Mouse (Mus musculus): Measurements from ENCODE around the gene Galnt2. TPM values are rescaled to one million over a fixed set of nuclear protein-coding genes. Genes with fewer than 3 reads are reported as not detected.

The Galnt2 gene
- polyA plus RNA-seq, 1 experiment, result 55.5 TPM

DNA sequence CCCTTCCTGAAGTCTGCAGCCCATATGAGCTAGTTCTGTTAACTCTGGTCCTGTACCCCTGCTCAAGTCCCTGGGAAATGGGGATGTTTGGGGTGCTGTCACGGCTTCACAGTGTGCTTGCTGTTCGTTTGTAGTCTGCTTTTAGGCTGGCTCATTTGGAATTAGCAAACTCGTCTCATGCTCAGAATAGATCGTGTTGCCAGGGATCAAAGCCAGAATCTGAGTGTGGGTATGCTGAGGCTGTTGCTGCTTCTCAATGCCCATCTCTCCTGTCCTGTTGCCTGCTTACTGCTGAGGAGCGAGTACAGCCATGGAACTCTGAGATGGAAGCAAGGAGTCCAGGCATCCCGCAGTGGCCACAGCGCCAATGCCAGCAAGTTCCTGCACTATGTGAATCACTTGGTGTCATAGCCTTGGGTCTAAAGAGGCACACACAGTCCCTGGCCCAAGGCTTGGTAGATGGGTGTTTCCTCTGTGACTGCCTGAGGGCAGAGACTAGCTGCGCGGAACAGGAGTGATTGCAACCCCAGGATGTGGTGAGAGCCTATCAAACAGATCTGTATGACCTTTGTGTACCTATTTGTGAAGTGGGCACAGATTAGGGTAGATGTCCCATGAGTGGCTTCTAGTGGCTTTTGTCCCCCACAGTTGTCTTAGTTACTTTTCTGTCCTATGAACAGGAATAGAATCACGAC lies 44.3 kb downstream of the Galnt2 start:
- TF ChIP-seq MAX (IDR thresholded peaks at IDR 0.05) (no peak), CEBPB (IDR thresholded peaks at IDR 0.05; ENCODE audit: low read depth) (no peak), CTCF (IDR thresholded peaks at IDR 0.05; ENCODE audit: control insufficient read depth, insufficient read depth, insufficient read length) (no peak), FOSL1 (IDR thresholded peaks at IDR 0.05; ENCODE audit: insufficient read depth, low read length, poor library complexity, severe bottlenecking) (no peak), MYOD1 (IDR thresholded peaks at IDR 0.05; ENCODE audit: control insufficient read depth, insufficient read length, low read depth) (no peak), USF1 (IDR thresholded peaks at IDR 0.05; ENCODE audit: low read depth) (no peak), MYOG (IDR thresholded peaks at IDR 0.05; ENCODE audit: control insufficient read depth, extremely low read depth, insufficient read length) (no peak)

DNA sequence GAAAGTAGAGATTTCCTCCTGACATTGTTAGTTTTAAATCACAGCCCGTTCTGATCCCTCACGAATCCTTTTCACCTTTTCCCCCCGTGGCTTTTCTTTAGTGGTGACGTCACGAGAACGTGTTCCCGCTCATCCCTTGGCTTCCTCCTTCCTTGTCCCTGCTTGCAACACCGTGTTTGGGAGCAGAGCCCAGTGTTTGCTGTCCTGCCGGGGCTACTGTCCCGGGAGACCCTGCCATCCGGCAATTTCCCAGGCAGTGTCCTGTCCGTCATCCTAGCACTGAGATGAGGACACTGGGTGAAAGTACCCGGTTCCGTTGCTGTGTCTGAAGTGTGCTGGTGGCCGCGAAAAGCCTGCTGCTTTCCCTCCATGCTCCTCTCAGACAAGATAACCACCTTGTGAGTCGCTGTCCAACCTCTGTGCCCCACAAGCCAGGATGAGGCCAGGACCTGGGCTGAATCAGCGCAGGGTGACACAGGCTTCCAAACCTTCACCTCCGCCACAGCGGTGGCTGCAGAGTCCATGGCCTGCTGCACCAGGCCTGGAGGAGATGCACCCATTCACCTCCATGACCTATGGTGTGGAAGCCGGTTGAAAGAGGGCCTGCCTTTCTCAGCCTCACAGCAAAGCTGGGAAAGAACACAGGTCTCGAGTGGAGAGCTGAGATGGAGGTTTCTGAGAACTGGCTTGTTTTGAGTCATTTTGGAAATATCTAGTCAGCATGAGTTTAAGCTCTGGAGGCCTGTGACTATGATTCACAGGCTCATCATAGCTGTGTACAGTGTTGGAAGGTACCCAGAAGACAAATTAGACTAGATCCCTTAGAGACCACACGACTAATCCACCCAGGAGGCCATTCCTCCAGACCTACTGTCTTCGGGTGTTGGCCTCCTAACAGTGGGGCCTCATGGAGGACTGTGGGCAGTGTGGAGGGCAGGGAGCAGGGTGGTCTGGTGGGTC lies 47.0 kb downstream of the Galnt2 start:
- Histone ChIP-seq H3ac (ENCODE audit: control insufficient read depth, insufficient read length, low read depth) (peak overlapping the region; percentile 47), H3K79me2 (ENCODE audit: control insufficient read depth, insufficient read depth) (peaks cover 86% of the 10 kb centered on the region), H3K79me3 (ENCODE audit: low read depth) (peaks cover 43% of the 10 kb centered on the region), H3K4me3 (ENCODE audit: insufficient read depth, poor library complexity, severe bottlenecking) (no peak overlapping the region), H3K27me3 (ENCODE audit: control insufficient read depth, insufficient read depth, insufficient read length) (no peaks in the 10 kb centered on the region), H3K36me3 (ENCODE audit: control insufficient read depth, insufficient read depth) (no peaks in the 10 kb centered on the region)
- TF ChIP-seq FOSL1 (IDR thresholded peaks at IDR 0.05; ENCODE audit: insufficient read depth, low read length, poor library complexity, severe bottlenecking), result peak; percentile 39
- no peak for TF ChIP-seq MYOG (IDR thresholded peaks at IDR 0.05; ENCODE audit: control insufficient read depth, extremely low read depth, insufficient read length)
- TF ChIP-seq CEBPB (IDR thresholded peaks at IDR 0.05; ENCODE audit: low read depth), result no peak

More for the DNA sequence above, 44.3 kb downstream of the Galnt2 start:
- no peaks in the 10 kb centered on the region for H3K36me3 ChIP-seq (ENCODE audit: control insufficient read depth, insufficient read depth)
- H3K27me3 ChIP-seq (ENCODE audit: control insufficient read depth, insufficient read depth, insufficient read length), result no peaks in the 10 kb centered on the region
- H3K79me2 ChIP-seq (ENCODE audit: control insufficient read depth, insufficient read depth), result peaks cover 84% of the 10 kb centered on the region
- no peak overlapping the region for H3ac ChIP-seq (ENCODE audit: control insufficient read depth, insufficient read length, low read depth)
- H3K79me3 ChIP-seq (ENCODE audit: low read depth), result peaks cover 48% of the 10 kb centered on the region
- H3K4me3 ChIP-seq (ENCODE audit: insufficient read depth, poor library complexity, severe bottlenecking), result no peak overlapping the region

DNA sequence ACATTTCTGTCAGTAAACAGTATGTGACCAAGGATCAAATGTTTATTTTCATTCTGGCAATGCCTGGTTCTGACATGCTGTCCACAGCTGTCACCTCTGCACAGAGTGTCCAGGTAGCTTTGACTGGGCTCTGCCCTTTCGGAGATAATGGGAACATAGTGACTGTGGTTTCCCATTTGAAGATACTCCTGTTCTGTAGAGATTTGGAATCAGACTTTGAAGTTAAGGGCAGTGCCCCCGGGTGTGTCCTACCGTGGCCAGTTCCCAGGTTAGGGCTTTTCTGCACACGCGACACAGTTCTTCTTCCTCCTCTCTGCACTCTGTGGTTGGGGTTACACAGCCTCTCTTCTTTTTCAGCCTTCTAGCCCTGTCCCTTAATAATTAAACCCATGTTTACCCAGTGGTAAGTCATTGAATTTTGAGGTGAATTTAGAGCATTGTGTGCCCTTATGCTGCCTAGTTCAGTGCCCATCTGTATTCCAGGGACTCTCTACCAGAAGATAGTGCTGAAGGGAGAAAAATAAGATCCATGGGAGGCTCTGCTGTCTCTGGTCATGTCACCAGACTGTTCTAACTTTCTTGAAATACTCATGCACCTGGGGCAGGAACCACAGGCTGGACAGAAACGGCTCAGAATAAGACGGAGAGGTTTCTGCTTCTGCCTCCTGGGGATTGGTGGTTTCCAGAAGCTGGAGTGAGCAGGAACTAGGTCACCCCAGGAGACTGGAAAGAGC lies 47.9 kb downstream of the Galnt2 start:
- no peaks in the 10 kb centered on the region for H3K27me3 ChIP-seq (ENCODE audit: control insufficient read depth, insufficient read depth, insufficient read length)
- H3K4me3 ChIP-seq (ENCODE audit: insufficient read depth, poor library complexity, severe bottlenecking), result no peak overlapping the region
- peaks cover 38% of the 10 kb centered on the region for H3K79me3 ChIP-seq (ENCODE audit: low read depth)
- no peak for TF ChIP-seq MYOG (IDR thresholded peaks at IDR 0.05; ENCODE audit: control insufficient read depth, extremely low read depth, insufficient read length)
- TF ChIP-seq CTCF (IDR thresholded peaks at IDR 0.05; ENCODE audit: control insufficient read depth, insufficient read depth, insufficient read length), result no peak
- TF ChIP-seq MAX (IDR thresholded peaks at IDR 0.05), result no peak
- no peak for TF ChIP-seq USF1 (IDR thresholded peaks at IDR 0.05; ENCODE audit: low read depth)
- TF ChIP-seq FOSL1 (IDR thresholded peaks at IDR 0.05; ENCODE audit: insufficient read depth, low read length, poor library complexity, severe bottlenecking), result no peak
- no peak for TF ChIP-seq MYOD1 (IDR thresholded peaks at IDR 0.05; ENCODE audit: control insufficient read depth, insufficient read length, low read depth)
- no peak for TF ChIP-seq CEBPB (IDR thresholded peaks at IDR 0.05; ENCODE audit: low read depth)
- H3K79me2 ChIP-seq (ENCODE audit: control insufficient read depth, insufficient read depth), result peaks cover 83% of the 10 kb centered on the region
- no peaks in the 10 kb centered on the region for H3K36me3 ChIP-seq (ENCODE audit: control insufficient read depth, insufficient read depth)
- no peak overlapping the region for H3ac ChIP-seq (ENCODE audit: control insufficient read depth, insufficient read length, low read depth)

DNA sequence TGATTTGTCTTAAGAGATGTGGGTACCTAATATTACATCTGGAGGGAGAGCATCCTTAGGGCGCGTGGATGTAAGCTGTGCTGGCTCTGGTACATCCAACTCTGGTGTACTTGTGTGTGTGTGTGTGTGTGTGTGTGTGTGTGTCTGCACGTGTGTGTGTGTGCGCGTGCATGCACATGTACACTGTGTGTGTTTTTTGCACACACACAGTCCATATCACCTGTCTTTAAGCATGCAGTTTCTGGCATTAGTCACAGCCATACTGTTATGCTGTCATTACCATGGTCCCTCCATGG lies 48.4 kb downstream of the Galnt2 start:
- Histone ChIP-seq H3K79me3 (ENCODE audit: low read depth) (peaks cover 33% of the 10 kb centered on the region), H3K79me2 (ENCODE audit: control insufficient read depth, insufficient read depth) (peaks cover 79% of the 10 kb centered on the region), H3ac (ENCODE audit: control insufficient read depth, insufficient read length, low read depth) (no peak overlapping the region), H3K36me3 (ENCODE audit: control insufficient read depth, insufficient read depth) (no peaks in the 10 kb centered on the region), H3K4me3 (ENCODE audit: insufficient read depth, poor library complexity, severe bottlenecking) (no peak overlapping the region), H3K27me3 (ENCODE audit: control insufficient read depth, insufficient read depth, insufficient read length) (no peaks in the 10 kb centered on the region)
- TF ChIP-seq MAX (IDR thresholded peaks at IDR 0.05) (no peak), MYOD1 (IDR thresholded peaks at IDR 0.05; ENCODE audit: control insufficient read depth, insufficient read length, low read depth) (no peak), CEBPB (IDR thresholded peaks at IDR 0.05; ENCODE audit: low read depth) (no peak), USF1 (IDR thresholded peaks at IDR 0.05; ENCODE audit: low read depth) (no peak), FOSL1 (IDR thresholded peaks at IDR 0.05; ENCODE audit: insufficient read depth, low read length, poor library complexity, severe bottlenecking) (no peak), MYOG (IDR thresholded peaks at IDR 0.05; ENCODE audit: control insufficient read depth, extremely low read depth, insufficient read length) (no peak), CTCF (IDR thresholded peaks at IDR 0.05; ENCODE audit: control insufficient read depth, insufficient read depth, insufficient read length) (no peak)

DNA sequence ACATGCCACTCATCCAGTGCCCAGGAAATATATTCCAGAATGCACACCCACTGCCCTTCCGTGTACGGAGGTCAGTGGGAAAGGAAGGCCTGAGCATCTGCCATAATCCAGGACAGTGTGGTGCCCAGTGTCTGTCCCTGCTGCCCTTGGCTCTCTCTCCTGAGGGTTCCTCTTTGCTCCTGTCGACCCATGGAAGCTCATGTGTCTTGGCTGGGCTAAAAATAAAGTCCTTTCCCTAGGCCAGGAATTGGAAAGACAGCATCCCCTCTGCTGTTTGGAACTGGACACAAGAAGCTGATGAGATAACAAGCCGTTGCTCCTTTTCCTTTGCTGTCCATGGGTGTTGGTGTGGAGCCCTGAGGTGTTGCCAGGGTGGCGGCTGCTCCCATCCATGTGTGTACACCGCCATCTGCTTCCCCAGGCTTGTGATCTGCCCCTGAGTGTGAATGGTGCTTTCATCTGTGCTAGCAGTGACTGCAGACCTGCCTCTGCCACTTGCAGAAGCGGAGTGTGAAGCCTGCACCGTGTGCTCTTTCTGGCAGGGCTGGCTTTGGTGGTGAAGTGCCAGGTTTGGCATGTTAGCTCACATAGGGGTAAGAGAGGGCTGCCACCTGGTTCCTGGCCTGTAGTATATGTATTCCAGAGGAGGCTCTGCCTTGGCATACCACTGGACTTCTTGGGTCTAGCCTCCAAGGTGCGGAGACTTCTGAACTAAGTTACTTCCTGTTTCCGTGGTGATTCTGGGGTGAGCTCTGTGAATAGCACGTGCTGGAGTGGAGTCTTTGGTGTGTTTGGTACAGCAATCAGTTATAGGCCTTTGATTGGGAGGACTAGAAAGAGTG lies 50.7 kb downstream of the Galnt2 start:
- no peaks in the 10 kb centered on the region for H3K27me3 ChIP-seq (ENCODE audit: control insufficient read depth, insufficient read depth, insufficient read length)
- H3K79me3 ChIP-seq (ENCODE audit: low read depth), result peaks cover 14% of the 10 kb centered on the region
- H3K36me3 ChIP-seq (ENCODE audit: control insufficient read depth, insufficient read depth), result no peaks in the 10 kb centered on the region
- H3K4me3 ChIP-seq (ENCODE audit: insufficient read depth, poor library complexity, severe bottlenecking), result no peak overlapping the region
- no peak overlapping the region for H3ac ChIP-seq (ENCODE audit: control insufficient read depth, insufficient read length, low read depth)
- TF ChIP-seq CTCF (IDR thresholded peaks at IDR 0.05; ENCODE audit: control insufficient read depth, insufficient read depth, insufficient read length), result no peak
- no peak for TF ChIP-seq CEBPB (IDR thresholded peaks at IDR 0.05; ENCODE audit: low read depth)
- TF ChIP-seq MYOG (IDR thresholded peaks at IDR 0.05; ENCODE audit: control insufficient read depth, extremely low read depth, insufficient read length), result no peak
- no peak for TF ChIP-seq MAX (IDR thresholded peaks at IDR 0.05)
- TF ChIP-seq MYOD1 (IDR thresholded peaks at IDR 0.05; ENCODE audit: control insufficient read depth, insufficient read length, low read depth), result no peak
- TF ChIP-seq USF1 (IDR thresholded peaks at IDR 0.05; ENCODE audit: low read depth), result no peak
- TF ChIP-seq FOSL1 (IDR thresholded peaks at IDR 0.05; ENCODE audit: insufficient read depth, low read length, poor library complexity, severe bottlenecking), result no peak
- H3K79me2 ChIP-seq (ENCODE audit: control insufficient read depth, insufficient read depth), result peaks cover 72% of the 10 kb centered on the region

All from C2C12 (cell line).